Mouse (Mus musculus): ENCODE data around the gene Ino80d. TPM values are rescaled to one million over a fixed set of nuclear protein-coding genes. Genes with fewer than 3 reads are reported as not detected.

Ino80d gene
- polyA plus RNA-seq, 1 experiment from 2014 or later: 15.1 TPM

DNA sequence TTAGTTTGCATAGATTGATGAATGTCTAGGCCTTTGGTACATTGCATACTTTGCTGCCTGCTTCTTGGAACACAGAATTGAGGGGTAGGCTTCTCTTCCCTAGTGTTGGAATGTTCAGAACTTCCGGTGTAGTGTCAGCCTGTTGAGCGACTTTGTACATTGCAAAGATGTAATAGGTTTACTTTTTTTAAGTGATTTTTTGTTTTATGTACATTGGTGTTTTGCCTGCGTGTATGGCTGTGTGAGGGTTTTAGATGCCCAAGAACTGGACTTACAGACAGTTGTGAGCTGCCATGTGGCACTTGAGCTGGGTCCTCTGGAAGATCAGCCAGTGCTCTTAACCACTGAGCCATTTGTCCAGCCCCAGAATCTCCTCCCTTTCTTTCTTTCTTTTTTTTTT, 1.1 kb upstream of the Ino80d start:
- Histone ChIP-seq H3K27me3 (ENCODE audit: insufficient read depth, low read length) (no peaks in the 10 kb centered on the region), H3K4me1 (ENCODE audit: insufficient read depth) (peaks cover 8% of the 10 kb centered on the region; the same call in 1 of the 2 replicates), H3K27ac (ENCODE audit: low read depth) (peak overlapping the region; percentile 100), H3K4me2 (peak overlapping the region; percentile 77), H3K36me3 (ENCODE audit: insufficient read depth) (peaks cover 22% of the 10 kb centered on the region), H3K9ac (peak overlapping the region; percentile 100), H3K9me3 (ENCODE audit: low read depth, low read length) (no peaks in the 10 kb centered on the region), H3K4me3 (ENCODE audit: low read depth, low read length) (peak overlapping the region; percentile 91)
- DNase-seq: peak; percentile 53
- ATAC-seq (ENCODE audit: insufficient read depth): no peak
- 17% methylated on average over 3 of the region's 3 CpGs for WGBS
- no peak for TF ChIP-seq CTCF (IDR thresholded peaks at IDR 0.05; ENCODE audit: low read depth)

DNA sequence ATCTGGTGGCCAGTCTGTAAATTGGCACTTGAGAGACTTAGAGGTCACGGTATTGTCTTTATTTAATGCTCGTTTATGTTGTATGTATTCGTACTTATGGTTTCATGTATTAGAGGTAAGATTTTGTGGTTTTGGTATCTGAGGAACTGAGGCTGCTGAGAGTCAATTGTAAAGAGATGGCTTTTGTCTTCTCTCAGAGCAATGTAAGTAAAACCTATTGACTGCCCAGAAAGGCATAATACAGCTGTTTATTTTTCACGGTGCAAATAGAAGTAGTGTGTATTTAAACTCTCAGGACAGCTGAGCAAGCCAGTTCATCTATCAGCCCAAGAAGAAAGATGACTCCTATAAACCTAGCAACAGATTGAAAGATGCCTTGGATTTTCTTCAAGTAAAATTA, 629 bp upstream of the Ino80d start:
- no peak for TF ChIP-seq CTCF (IDR thresholded peaks at IDR 0.05; ENCODE audit: low read depth)
- Histone ChIP-seq H3K4me3 (ENCODE audit: low read depth, low read length) (peak overlapping the region; percentile 91), H3K4me2 (peak overlapping the region; percentile 77), H3K27me3 (ENCODE audit: insufficient read depth, low read length) (no peaks in the 10 kb centered on the region), H3K27ac (ENCODE audit: low read depth) (peak overlapping the region; percentile 100), H3K36me3 (ENCODE audit: insufficient read depth) (peaks cover 18% of the 10 kb centered on the region), H3K4me1 (ENCODE audit: insufficient read depth) (peaks cover 10% of the 10 kb centered on the region; the same call in 1 of the 2 replicates), H3K9ac (peak overlapping the region; percentile 100), H3K9me3 (ENCODE audit: low read depth, low read length) (no peaks in the 10 kb centered on the region)
- 8% methylated on average over 4 of the region's 4 CpGs for WGBS
- DNase-seq (peak; percentile 24), ATAC-seq (ENCODE audit: insufficient read depth) (no peak)

DNA sequence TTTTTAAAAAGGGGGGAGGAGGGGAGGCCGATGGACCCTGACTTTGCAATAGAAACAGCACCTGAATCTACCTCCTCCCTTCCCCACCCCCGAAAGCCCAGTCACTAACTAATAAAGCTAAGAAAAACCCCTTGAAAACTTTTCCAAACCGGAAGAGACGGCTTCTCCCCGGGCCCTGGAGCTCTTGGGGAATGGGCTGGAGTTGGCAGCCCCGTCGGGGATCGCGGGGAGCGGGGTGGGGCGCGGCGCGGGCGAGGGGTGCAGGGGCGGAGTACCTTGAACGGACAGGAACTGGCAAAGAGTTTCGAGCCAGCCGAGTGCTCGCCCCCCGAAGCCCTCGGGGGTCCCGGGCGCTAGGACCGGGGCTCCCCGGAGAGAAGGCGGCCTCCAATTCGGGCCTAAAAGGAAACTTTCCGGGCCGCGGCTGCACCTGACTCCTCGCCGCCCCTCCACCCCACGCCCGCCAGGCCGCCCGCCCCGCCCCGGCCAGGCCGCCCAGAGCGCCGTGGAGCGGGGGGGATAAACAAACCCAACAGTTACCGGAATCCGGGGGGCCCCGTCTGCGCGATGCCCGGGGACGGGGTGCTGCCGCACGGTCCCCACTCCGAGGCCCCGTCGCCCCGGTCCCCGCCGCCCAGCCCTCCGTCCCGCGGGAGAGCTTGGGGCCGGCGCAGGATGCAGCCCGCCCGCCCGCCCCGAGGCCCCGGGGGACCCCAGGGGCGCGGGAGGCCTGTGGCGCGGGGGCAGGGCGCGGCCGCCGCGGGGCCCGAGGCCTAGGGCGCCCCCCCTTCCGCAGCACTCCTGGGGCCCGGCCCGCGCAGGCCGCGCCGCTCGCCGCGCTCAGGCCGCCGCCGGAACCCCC, 962 bp downstream of the Ino80d start:
- Histone ChIP-seq H3K4me3 (ENCODE audit: low read depth, low read length) (peak overlapping the region; percentile 91), H3K9me3 (ENCODE audit: low read depth, low read length) (no peaks in the 10 kb centered on the region), H3K4me2 (peak overlapping the region; percentile 77), H3K36me3 (ENCODE audit: insufficient read depth) (peaks cover 6% of the 10 kb centered on the region), H3K27me3 (ENCODE audit: insufficient read depth, low read length) (no peaks in the 10 kb centered on the region), H3K27ac (ENCODE audit: low read depth) (peak overlapping the region; percentile 100), H3K9ac (peak overlapping the region; percentile 100), H3K4me1 (ENCODE audit: insufficient read depth) (peaks cover 10% of the 10 kb centered on the region; the same call in 1 of the 2 replicates)
- DNase-seq (peak; percentile 60), ATAC-seq (ENCODE audit: insufficient read depth) (peak; percentile 56)
- under 1% methylated on average over 74 of the region's 92 CpGs for WGBS
- no peak for TF ChIP-seq CTCF (IDR thresholded peaks at IDR 0.05; ENCODE audit: low read depth)

DNA sequence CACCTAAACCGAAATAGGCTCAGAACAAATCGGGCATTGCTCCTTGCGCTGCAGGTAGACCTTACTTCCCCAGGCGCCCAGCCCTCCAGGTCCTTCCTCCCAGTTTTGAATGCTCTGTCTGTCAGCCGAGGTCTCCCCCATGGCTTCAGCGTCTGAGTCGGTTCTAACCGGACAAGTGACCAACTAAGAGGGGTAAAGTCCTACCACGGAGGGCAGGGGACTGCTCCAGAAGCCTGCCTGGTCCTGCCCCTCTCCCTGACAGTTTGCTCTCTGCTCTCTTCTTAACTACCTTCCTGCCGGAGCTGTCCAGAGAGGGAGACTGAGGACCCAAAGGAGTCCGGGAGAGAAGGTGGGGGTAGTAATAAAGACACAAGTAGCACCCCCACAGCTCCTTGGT, 1.6 kb downstream of the Ino80d start:
- H3K27ac ChIP-seq (ENCODE audit: low read depth): peak overlapping the region; percentile 100
- ATAC-seq (ENCODE audit: insufficient read depth) (no peak), DNase-seq (peak; percentile 43)
- H3K36me3 ChIP-seq (ENCODE audit: insufficient read depth): no peaks in the 10 kb centered on the region
- peak overlapping the region; percentile 91 for H3K4me3 ChIP-seq (ENCODE audit: low read depth, low read length)
- 2% methylated on average over 11 of the region's 11 CpGs for WGBS
- no peaks in the 10 kb centered on the region for H3K27me3 ChIP-seq (ENCODE audit: insufficient read depth, low read length)
- peak overlapping the region; percentile 100 for H3K9ac ChIP-seq
- peak overlapping the region; percentile 77 for H3K4me2 ChIP-seq
- TF ChIP-seq CTCF (IDR thresholded peaks at IDR 0.05; ENCODE audit: low read depth): no peak
- peaks cover 10% of the 10 kb centered on the region; the same call in 1 of the 2 replicates for H3K4me1 ChIP-seq (ENCODE audit: insufficient read depth)
- no peaks in the 10 kb centered on the region for H3K9me3 ChIP-seq (ENCODE audit: low read depth, low read length)

DNA sequence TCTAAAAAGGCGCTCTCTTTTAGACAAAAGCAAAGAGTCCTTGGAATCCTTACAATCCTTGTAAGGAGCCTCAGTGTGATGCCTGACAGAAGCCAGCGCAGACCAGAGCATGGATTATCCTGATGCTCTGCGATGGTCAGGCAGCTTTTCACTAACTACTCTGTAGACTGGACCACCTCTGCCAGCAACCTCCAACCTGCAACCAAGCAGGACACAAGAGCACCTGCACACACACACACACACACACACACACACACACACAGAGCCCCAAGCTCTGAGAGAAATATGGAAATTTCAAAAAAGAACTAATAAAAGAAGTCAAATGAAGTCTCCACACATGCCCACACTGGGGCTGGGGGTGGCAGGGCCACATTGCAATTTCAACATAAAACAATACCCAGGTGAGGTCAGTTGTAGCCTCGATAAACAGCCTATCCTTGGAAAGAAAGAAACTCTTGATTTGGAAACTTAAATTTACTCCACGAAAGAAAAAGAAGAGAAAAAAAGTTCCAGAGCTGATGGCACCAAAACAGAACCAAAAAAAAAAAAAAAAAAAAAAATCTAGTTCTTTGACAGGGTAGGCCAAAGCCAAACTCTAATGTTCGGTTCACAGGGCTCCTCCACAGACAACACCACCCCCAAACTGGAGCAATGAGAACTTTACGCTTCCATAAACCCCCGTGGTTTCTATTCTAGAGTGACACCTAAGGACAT, 2.2 kb downstream of the Ino80d start:
- Histone ChIP-seq H3K4me1 (ENCODE audit: insufficient read depth) (peaks cover 10% of the 10 kb centered on the region; the same call in 1 of the 2 replicates), H3K4me2 (peak overlapping the region; percentile 77), H3K4me3 (ENCODE audit: low read depth, low read length) (peak overlapping the region; percentile 91), H3K27me3 (ENCODE audit: insufficient read depth, low read length) (no peaks in the 10 kb centered on the region), H3K9ac (peak overlapping the region; percentile 100), H3K36me3 (ENCODE audit: insufficient read depth) (no peaks in the 10 kb centered on the region), H3K27ac (ENCODE audit: low read depth) (peak overlapping the region; percentile 100; the same call in 1 of the 2 replicates), H3K9me3 (ENCODE audit: low read depth, low read length) (no peaks in the 10 kb centered on the region)
- no peak for TF ChIP-seq CTCF (IDR thresholded peaks at IDR 0.05; ENCODE audit: low read depth)
- DNase-seq (no peak), ATAC-seq (ENCODE audit: insufficient read depth) (no peak)
- 42% methylated on average over 8 of the region's 8 CpGs for WGBS

GRCm38 (mm10) chr1:63110536-63111285, 3.8 kb downstream of the Ino80d start:
- Histone ChIP-seq H3K4me2 (no peak overlapping the region), H3K9me3 (ENCODE audit: low read depth, low read length) (no peaks in the 10 kb centered on the region), H3K36me3 (ENCODE audit: insufficient read depth) (peaks cover 4% of the 10 kb centered on the region; the same call in 1 of the 2 replicates), H3K9ac (0 out of 2 replicates have a peak overlapping the region, but pooled peaks have one; percentile 26), H3K27me3 (ENCODE audit: insufficient read depth, low read length) (no peaks in the 10 kb centered on the region), H3K4me3 (ENCODE audit: low read depth, low read length) (no peak overlapping the region), H3K27ac (ENCODE audit: low read depth) (no peak overlapping the region), H3K4me1 (ENCODE audit: insufficient read depth) (peaks cover 10% of the 10 kb centered on the region; the same call in 1 of the 2 replicates)
- DNase-seq (peak; percentile 70), ATAC-seq (ENCODE audit: insufficient read depth) (no peak)
- WGBS: 42% methylated on average over 7 of the region's 7 CpGs
- peak; percentile 55 for TF ChIP-seq CTCF (IDR thresholded peaks at IDR 0.05; ENCODE audit: low read depth)

Measured in lung, embryonic 14.5 days (tissue).